Mouse (Mus musculus) left cerebral cortex, postnatal 4 days (tissue): ENCODE measurements at regions not wholly inside any gene's neighbourhood (a gene's known extent, or its start where the extent isn't known, plus 50 kb on each side); places are given as distances from the start of the nearest gene placed in this dataset.

Experiments used
- DNase-seq: peaks from one replicate; pipeline ENCODE4 v3.0.0-alpha.2; 2022
- intact Hi-C: fragments of 180-260 bp; cut with DNase I; formaldehyde crosslinking; loops from one replicate; pipeline ENCODE4 v1.15.1; 2025

DNA sequence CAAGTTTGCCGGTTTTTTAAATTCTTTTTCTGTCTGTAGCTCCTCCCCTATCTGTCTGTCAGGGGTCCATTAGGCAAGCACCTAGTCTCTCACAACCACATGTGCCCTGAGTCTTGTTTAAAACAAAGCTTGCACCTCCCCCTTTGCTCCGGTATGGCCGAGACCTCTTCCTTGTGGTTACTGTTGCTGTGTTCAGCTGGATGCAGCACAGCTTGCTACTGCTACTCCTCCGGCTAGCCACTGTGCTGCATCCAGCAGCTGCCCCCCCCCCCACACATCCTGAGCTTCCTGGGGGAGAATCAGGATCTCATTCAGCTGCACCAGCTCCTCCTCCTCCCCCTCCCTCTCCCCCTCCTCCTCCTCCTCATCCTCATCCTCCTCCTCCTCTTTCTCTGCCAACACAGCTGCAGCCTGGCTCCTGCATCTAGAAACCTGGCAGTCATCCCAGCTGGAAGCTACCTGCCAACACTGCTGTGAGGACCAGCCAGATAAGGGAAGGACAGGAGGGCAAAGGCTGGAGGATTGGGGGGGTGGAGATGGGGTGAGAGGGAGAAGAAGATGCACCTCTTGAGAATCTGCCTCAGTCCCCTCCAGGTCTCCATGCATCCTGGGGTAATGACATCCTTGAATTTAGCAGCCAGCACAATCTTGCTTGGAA lies 114.8 kb upstream of the Tmem260 start:
- intact Hi-C loops: no loop called here
- peak; percentile 73 for DNase-seq

DNA sequence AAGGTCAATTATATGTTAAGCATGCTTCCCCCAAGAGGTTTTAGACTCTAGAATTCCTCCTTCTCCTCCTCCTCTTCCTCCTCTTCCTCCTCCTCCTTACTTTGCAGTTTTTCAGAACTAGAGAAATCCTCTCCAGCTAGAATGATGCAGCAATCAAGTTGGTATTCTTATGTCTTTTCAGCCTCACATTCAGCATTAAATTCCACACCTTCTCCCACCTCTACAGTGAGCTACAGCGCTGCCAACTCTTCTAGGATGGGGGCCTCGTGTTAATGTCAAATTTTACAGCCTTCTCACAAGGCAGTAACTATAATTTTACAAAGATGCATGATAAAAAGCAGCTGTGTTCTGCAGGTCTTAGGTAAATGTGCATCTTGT lies 114.3 kb upstream of the Tmem260 start:
- intact Hi-C loops: no loop called here
- no peak for DNase-seq

DNA sequence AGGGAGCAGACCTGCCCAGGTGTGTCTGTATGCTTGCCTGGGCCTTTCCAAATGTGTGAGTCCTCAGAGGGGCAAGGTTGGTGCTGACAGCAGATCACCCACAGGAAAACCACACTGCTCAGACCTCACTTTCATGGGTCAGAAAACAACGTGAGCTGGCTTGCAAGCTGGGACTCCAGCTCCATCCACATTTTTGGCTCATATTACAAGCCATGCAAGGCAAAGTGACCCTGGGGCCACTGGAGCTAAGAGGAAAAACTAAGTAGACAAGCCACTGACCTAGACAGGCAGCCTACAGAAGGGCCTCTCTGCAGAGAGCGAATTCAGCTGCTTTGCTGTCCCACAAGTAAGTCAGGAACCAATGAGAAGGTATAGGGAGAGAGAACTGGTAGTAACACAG lies 113.7 kb upstream of the Tmem260 start:
- intact Hi-C loops: no loop called here
- DNase-seq: peak; percentile 6

DNA sequence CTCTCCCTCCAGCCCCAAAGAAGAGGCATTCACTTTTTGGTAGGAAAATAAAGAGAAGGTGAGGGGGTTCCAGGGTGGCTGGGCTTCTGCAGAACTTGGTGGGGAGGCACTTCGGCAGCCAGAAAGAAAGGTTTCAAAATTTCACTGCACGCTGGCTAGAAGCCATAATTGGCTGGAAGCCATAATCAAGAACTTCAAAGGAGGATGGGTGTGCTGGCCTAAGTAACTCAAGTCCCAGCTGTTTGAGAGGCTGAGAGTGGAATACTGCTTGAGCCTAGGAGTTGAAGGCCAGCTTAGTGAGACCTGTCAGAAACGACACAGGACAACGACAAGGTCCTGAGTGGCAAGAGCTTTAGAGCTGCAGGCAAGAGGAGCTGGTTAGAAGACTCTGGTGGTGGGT lies 113.3 kb upstream of the Tmem260 start:
- intact Hi-C loops: no loop called here
- peak; percentile 16 for DNase-seq

DNA sequence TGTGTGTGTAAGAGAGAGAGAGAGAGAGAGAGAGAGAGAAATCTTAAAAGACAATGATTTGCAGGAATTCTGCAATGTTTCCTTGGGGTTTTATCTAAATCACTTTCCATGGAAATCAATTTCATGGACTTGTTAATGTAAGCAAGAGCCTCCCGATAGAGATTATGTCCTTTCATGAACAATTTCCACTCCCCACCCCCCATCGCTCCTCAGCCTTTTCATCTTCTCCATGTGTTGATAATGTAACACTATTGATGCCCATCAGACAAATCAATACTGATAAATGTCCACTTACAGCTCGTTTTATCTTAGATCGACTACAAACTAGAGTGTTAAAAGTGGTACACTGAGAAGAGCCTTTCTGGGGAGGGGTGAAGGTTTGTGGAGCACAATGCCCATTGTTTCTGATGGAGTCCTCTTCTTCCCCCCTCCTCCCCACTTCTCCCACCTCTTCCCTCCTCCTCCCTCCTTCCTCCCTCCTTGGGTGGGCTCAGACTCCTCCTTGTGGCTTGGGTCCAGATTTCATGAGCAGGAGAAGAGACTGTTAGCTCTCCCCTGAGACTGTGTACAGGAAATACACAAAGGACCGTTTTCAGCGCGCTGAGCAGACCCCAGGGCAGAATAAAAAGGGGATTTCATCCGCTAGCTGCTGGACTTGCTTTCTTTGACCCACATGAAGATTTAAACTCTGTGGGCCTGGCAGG lies 111.7 kb upstream of the Tmem260 start:
- intact Hi-C loops: no loop called here
- DNase-seq: peak; percentile 16

DNA sequence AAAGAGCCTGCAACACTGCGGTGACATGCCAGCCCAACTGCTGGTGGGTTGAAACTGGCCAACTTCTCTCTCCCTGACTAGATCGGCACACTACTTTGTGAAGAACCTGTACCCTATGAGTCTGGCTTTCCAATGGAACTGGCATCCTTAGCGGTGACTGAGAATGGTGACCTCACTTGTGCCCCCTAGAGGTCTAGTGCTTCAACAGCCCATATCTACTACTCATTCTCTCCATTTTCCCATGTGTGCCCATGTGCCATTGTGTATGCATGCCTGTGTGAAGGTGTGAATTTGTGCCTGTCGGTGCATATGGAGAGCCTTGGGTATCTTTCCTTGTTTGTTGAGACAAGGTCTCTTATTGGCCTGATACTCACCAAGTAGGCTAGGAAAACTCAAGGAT lies 106.5 kb upstream of the Tmem260 start:
- DNase-seq: no peak
- intact Hi-C loops: no loop called here

DNA sequence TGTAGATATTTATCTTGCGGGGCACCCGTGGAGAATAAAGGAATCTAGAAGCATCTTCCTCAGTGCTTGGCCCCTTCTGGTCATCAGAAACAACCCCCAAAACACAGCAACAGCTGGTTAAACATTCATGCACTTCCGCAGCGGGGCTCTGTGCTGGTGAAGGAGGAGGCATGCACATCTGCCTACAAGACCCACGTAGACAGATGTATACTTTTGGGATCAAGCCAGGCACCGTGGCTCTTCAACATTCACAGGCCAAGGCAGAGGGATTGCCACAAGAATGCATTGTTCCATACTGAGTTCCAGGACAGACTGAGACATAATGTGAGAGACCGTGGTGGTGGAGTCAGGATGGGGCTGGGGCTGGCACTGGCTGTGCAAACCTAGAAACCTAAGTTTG lies 103.0 kb upstream of the Tmem260 start:
- intact Hi-C loops: no loop called here
- no peak for DNase-seq

DNA sequence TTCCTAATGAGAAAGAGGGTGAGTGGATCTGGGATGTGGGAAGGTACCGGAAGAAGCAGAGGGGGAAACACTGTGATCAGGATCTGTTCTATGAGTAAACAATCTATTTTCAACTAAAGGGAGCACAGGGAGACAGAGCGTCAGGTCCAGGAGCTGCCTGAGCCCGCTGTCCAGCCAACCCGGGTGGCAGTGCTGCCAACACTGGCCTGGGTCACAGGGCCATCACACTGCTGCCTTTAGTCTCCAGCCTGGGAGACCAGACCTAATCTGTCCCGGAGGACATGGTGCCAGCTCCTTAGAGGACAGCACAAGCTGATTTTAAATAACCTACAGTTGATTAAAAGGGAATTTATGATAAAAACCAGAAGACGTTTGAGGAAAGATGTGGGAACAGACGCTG lies 100.0 kb upstream of the Tmem260 start:
- no peak for DNase-seq
- intact Hi-C loops: no loop called here

DNA sequence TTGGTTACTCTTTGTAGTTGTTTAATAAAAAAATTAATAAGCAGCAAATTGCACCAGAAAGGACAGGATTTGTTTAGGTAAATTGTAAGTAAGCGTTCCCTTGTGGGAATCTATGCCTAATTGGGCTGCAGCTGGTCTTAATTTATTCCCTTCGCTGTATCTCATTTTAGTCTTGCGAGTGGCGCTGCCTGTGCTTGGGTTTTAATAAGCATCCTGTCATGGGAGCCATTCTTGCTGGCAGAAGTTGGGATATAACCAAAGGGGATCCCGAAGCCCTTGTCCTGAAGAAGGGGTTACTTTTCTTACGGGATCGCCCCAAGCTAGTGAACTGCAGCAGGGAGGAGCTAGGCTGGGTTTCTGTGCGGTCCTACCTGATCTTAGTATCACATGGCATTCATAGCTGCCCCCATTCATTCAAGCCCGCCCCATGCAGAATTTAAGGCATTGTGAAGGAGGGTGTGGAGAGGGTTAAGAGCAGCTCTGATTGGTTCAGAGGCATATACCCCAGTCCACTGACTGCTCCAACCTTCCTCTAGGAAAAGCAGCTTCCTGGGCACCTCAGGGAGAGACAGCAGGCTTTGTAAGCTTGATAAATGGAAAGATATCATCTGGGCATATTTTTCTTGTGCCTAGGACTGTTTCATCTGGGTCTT lies 96.4 kb upstream of the Tmem260 start:
- no peak for DNase-seq
- intact Hi-C loops: no loop called here

DNA sequence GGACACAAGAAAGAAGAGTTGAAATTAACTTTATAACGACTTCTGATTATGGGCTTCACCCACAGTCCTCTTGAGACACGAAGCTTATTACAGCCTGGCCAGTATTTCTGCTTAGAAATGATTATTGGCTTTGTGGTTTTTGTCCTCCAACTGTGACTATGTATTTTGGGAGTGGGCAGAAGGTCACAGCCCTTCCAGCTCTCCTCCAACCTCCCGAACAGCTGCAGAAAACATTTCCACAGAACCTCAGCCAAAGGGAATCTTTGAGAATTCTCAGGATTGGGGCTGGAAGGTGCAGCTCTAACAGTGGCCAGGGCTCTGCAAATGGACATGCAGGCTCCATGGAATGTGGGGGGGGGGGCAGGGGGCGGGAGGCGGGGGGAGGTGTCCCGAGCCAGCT lies 94.3 kb upstream of the Tmem260 start:
- intact Hi-C loops: no loop called here
- no peak for DNase-seq

DNA sequence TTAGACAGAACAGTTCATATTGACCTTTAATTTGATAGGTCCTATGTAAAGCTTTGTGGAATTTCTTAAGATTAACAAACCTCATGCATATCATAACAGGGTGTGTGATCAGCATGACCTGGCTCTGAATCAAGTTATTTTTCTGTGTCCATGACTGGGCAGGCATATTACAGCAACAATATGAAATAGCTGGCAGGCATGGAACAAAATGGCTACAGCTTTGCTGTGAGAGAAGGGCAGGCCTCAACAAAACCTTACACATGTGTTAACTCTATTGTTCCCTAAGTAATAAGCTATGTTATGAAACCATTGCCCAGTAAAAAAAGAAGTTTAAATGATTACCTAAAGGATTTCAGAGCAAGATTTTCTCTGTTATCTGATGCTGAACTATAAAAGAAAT lies 93.1 kb upstream of the Tmem260 start:
- DNase-seq: no peak
- intact Hi-C loops: no loop called here

DNA sequence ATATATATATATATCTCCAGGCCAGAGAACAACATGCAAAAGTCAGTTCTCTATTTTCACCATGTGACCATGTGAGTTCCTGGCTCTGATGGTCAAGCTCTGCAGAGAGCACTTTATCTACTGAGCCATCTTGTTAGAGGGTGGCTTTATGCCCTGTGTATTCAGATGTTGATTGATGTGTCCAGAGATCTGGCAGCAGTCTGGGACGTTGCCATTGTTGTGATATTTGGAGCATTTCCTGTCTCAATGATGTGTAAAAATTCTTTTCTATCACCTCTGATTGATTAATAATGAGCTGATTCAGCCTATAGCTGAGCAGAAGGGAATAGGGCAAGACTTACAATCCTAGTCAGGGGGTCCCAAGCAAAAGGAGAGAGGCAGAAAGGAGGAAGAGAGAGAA lies 91.7 kb upstream of the Tmem260 start:
- no peak for DNase-seq
- intact Hi-C loops: no loop called here

DNA sequence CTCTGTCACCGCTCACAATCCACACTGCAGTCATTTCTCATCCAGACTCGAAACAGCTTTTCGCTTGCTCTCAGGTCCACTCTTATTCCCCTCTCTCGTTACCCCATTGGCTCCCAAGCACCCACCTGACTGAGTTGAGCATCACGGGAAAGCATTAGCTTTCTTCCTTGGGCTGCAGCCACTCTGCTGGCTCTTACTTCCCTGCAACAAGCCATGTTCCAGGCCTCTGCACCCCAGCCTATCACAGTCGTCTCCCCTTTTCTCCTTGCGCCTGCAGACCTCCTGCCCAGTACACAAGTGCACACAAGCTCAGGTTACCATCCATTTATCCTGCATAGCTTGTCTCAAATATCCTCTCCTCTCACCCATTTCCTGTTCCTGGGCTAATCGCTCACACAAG lies 88.5 kb upstream of the Tmem260 start:
- intact Hi-C loops: loop anchor here (5.0 kb wide), 2 partner anchors 235 to 605 kb away; partner anchors contain the start of gene Peli2
- DNase-seq: no peak

DNA sequence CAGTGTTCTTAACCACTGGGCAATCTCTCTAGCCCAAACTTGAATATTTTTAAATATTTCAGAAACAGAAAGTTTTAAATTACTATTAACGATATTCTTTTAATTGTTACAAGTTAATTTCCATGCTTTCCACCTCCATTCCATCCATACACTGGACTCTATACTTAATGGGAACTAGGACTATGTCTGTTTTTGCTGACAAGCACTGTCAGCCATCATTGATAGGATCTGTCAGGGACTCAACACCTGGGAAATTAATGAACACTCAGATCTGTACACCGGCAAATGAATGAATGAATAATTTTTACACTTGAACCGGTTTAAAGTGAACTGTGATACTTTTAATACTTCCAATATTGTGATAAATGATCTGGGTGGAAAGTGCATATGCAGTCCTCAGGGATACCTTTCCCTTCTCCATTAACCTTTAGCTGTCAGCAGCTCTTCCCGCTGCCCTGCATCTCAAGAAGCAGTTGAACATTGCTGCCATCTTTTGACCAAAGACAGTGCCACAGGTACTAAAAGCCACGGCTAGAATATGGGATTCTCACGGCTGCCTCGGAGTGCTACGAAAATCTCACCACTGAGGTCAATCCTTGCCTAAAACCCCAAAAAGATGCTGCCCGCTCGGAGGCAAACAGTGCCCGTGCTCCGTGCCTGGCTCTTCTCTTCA lies 87.3 kb upstream of the Tmem260 start:
- intact Hi-C loops: loop anchor here (5.0 kb wide), 2 partner anchors 236 to 606 kb away; partner anchors contain the start of gene Peli2
- peak; percentile 44 for DNase-seq

DNA sequence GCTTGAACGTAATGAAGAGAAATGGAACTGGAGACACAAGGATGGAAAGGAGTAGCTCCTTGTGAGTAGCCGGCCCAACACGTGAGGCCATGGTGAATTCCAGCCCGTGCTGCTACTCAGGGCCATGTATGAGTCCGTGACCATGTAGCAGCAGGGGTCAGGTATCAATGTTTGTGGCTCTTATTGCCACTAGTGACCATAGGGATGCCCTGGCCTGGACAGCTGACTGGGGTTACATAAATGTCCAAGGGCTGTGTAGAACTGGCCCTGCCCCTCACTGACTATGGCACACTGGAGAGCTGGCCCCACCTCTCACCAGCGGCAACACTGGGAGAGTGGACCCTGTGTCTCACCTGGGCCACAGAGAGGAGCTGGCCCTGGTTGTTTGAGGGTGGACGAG lies 84.1 kb upstream of the Tmem260 start:
- no peak for DNase-seq
- intact Hi-C loops: no loop called here

DNA sequence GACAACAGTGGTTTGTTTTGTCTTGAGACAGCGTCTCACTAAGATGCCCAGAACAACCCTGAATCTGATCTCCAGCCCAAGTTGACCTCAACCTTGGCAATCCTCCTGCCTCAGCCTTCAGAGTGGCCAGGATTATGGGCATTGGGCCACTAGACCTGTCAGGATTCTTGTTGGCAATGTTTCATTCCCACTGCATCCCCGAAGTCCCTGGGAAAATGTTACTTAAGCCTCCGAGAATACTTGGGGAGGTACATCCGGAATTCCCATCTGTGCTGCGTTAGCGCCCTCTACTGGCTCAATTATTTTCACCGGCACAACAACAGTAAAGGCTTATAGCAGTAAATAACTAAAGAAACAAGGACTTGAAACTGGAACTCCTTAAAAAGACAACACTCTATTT lies 78.9 kb upstream of the Tmem260 start:
- intact Hi-C loops: no loop called here
- DNase-seq: peak; percentile 72

DNA sequence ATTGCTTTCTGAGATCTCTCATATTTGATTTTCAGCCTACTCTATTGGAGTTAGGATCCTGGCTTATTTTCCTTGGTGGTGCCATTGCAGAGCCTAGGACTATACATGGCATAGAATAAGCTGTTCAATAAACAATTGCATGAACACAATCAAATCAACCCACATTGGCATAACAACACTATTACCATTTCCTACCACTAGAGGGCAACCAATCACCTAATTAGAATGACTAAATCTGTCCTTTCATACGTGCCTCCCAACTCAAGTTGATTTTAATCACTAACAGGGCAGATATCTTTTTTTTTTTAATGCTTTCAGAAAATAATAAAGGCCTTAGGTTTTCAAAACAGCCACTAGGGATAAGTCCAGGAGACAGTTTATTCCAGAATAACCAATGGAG lies 75.6 kb upstream of the Tmem260 start:
- no peak for DNase-seq
- intact Hi-C loops: loop anchor here (5.0 to 10.0 kb wide), 2 partner anchors 617 to 744 kb away; no protein-coding TSS in a partner anchor

DNA sequence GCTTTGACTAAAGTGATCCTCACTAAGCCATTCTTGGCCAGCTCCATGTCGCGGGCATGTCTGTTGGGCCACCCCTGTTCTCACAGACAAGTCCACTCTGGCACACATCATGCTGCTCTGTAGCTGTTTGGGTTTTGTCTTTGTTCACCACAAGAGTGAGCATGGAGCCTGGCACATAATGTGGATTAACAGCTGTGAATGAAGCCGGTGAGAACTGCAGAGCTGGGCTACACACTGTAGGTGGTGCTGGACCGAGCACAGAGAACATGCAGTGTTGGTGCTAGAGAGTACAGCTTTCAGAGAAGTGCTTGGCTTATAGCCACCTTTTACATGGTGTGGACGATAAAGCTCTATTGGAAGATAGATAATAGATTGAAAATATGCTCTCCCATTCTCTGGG lies 74.2 kb upstream of the Tmem260 start:
- DNase-seq: peak; percentile 70
- intact Hi-C loops: loop anchor here (5.0 to 10.0 kb wide), 2 partner anchors 616 to 743 kb away; no protein-coding TSS in a partner anchor

DNA sequence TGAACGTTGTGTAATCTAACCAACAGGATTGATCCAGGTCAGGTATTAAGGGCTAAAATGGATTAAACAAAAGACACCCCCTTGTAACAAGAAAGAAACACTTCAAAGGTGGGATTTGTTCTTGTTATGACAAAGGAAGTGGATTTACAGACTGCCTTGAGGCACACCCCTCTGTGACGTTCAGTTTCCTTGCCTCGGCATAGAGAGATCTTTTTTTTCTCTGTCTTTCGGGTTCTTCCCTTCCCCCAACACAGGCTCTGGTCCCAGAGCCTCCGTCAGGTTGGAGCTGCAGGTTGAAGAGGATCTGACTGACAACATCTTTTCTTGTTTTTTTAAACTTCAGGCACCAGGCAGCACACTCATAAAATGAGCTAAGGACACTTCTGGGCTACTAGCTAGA lies 69.8 kb upstream of the Tmem260 start:
- DNase-seq: no peak
- intact Hi-C loops: loop anchor here (10.0 kb wide), 1 partner anchor 739 kb away; no protein-coding TSS in a partner anchor
